Mouse (Mus musculus): ENCODE measurements around the gene Trim31.

GRCm38 (mm10) chr17:36949265-36949664, 51.3 kb downstream of the Trim31 start:
- TF ChIP-seq ETS1 (IDR thresholded peaks at IDR 0.05; ENCODE audit: low read depth, low read length) (no peak), CTCF (IDR thresholded peaks at IDR 0.05 in 2 of 3, conservative IDR thresholded peaks at IDR 0.05 in 1 of 3; ENCODE audit: control insufficient read depth in 1 of 3, insufficient read depth in 1 of 3, low read depth in 2 of 3, low read length in 3 of 3, poor library complexity in 1 of 3, severe bottlenecking in 1 of 3) (no peak), POLR2A (IDR thresholded peaks at IDR 0.05; ENCODE audit: control insufficient read depth in 1 of 2, insufficient read depth in 1 of 2, low read depth in 1 of 2, low read length in 2 of 2, poor library complexity in 1 of 2) (no peak)

Data from MEL (cell line).